Mouse (Mus musculus) stomach, postnatal 0 days (tissue): ENCODE data around the gene Lrch2. TPM values are rescaled to one million over a fixed set of nuclear protein-coding genes. Genes with fewer than 3 reads are reported as not detected.

Experiments
- ATAC-seq: fragments of 200-750 bp; cut with Nextera tagmentation; 2 replicates; pipeline ENCODE4 v1.8.0; 2017; ENCODE audit not compliant: low FRiP score, low TSS enrichment
- DNase-seq: peaks from one replicate; pipeline ENCODE4 v3.0.0-alpha.2; 2016; ENCODE audit warnings: low spot score
- H3K27ac ChIP-seq: fragments of 300-500 bp; sonication (generic); replicated peaks from 2 replicates; pipeline ENCODE4 v1.5.1; 2014; ENCODE audit warnings: mild to moderate bottlenecking, control low read depth
- H3K27me3 ChIP-seq: fragments of 300-500 bp; sonication (generic); 2 replicates; pipeline ENCODE4 v1.6.1; 2014; ENCODE audit warnings: low read length; ENCODE audit not compliant: control insufficient read depth, insufficient read depth
- H3K36me3 ChIP-seq: fragments of 300-500 bp; sonication (generic); 2 replicates; pipeline ENCODE4 v1.6.1; 2014; ENCODE audit warnings: low read length, mixed read lengths; ENCODE audit not compliant: control insufficient read depth, insufficient read depth
- H3K4me1 ChIP-seq: fragments of 300-500 bp; sonication (generic); replicated peaks from 2 replicates; pipeline ENCODE4 v1.6.1; 2014; ENCODE audit warnings: antibody characterized with exemption; ENCODE audit not compliant: control insufficient read depth, insufficient read depth
- H3K4me2 ChIP-seq: fragments of 300-500 bp; sonication (generic); replicated peaks from 2 replicates; pipeline ENCODE4 v1.6.1; 2014; ENCODE audit warnings: low read depth, mild to moderate bottlenecking, control low read depth, moderate library complexity
- H3K4me3 ChIP-seq: fragments of 300-500 bp; sonication (generic); 2 replicates; pipeline ENCODE4 v1.5.1; 2014; ENCODE audit warnings: low read depth, low read length, control low read depth
- H3K9ac ChIP-seq: fragments of 300-500 bp; sonication (generic); 2 replicates; pipeline ENCODE4 v1.6.1; 2014; ENCODE audit warnings: mild to moderate bottlenecking, low read length, control low read depth, mixed read lengths
- H3K9me3 ChIP-seq: fragments of 300-500 bp; sonication (generic); 2 replicates; pipeline ENCODE4 v1.6.1; 2016; ENCODE audit warnings: low read length; ENCODE audit not compliant: control insufficient read depth
- CTCF ChIP-seq: IDR thresholded peaks from 2 replicates; pipeline ENCODE4 v1.5.1; 2016; ENCODE audit warnings: antibody characterized with exemption, low read depth, mild to moderate bottlenecking, moderate library complexity
- EP300 ChIP-seq: optimal IDR thresholded peaks from 2 replicates; pipeline ENCODE3; 2016; ENCODE audit warnings: antibody characterized with exemption
- WGBS: fragments of 180-500 bp; shearing (Covaris S2); extraction: QIAGEN DNeasy Blood & Tissue Kit; methylation state at CpG from one replicate; pipeline ENCODE4 v1.1.7; 2014; 5-methylcytosine and 5-hydroxymethylcytosine counted together
- polyA plus RNA-seq: library from polyadenylated mRNA; unstranded; fragments of >200 nt; fragmentation: Nextera tagmentation; extraction: Ambion mirVana; gene quantifications from 2 replicates; pipeline ENCODE4 v1.2.1, GENCODE M21; 2015

The Lrch2 gene
- polyA plus RNA-seq, 1 experiment from 2014 or later, result 2.0 TPM

DNA sequence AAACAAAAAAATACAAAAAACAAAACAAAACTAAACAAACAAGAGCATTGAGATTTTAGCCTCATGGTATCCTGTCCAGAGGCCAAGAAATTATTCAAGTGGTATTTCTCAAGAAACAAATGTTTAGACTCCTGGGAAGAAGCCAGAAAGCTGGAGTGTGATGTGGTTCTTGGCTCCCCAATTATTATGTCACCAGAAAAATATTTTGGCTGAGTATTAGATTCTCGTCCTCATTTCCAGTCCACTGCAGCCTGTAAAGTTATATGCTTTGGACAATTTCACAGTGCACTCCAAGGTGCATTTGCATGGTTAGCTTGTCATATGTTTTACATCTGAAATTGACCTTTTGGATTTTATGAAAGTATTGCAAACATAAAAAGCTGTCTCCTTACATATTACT is 124.1 kb downstream of the Lrch2 start:
- Histone ChIP-seq H3K27me3 (no peaks in the 10 kb centered on the region), H3K36me3 (no peaks in the 10 kb centered on the region), H3K9me3 (no peaks in the 10 kb centered on the region), H3K9ac (no peak overlapping the region), H3K4me1 (no peaks in the 10 kb centered on the region), H3K27ac (no peak overlapping the region), H3K4me3 (no peak overlapping the region), H3K4me2 (no peak overlapping the region)
- 32% methylated on average over 1 of the region's 1 CpGs for WGBS
- ATAC-seq (no peak), DNase-seq (no peak)
- no peak for TF ChIP-seq CTCF
- TF ChIP-seq EP300, result no peak

DNA sequence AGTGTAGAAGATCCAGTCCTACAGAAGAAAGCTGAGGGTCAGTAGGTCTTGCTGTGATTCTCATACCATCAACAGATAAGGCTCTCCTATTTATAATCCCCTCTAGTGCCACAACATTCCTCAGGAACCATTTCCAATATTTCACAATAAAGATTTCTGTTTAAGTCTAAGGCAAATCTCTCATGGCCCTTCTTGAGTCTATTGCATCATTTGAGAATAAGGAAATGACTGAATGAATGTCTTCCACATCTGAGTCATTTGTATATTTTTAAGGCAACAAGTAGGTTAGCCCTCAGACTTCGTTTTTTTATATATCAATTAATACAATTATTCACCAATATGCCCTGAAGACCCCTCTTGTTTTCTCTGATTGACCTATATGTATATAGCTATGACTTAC is 124.8 kb downstream of the Lrch2 start, which contains the start of gene Il13ra2:
Gene Il13ra2 (minus strand): TSS at position 64 of the 400 bp plus-strand sequence.
- DNase-seq, result no peak
- 33% methylated on average over 1 of the region's 1 CpGs for WGBS

More for the DNA sequence above, 124.8 kb downstream of the Lrch2 start, which contains the start of gene Il13ra2:
- Histone ChIP-seq H3K9ac (no peak within 1 kb of the TSS), H3K9me3 (no peaks in the 10 kb centered on the region), H3K27ac (no peak within 1 kb of the TSS), H3K4me2 (no peak within 1 kb of the TSS), H3K4me1 (no peaks in the 10 kb centered on the region), H3K4me3 (no peak within 1 kb of the TSS), H3K27me3 (no peaks in the 10 kb centered on the region), H3K36me3 (no peaks in the 10 kb centered on the region)
- TF ChIP-seq EP300, result no peak
- no peak for TF ChIP-seq CTCF
- no peak for ATAC-seq

Other genes starting within 250 kb of the Lrch2 start
- gene Il13ra2, start 124.9 kb downstream of the Lrch2 start, polyA plus RNA-seq, result 0.15 and 0.29 TPM in 2 replicates
- gene Vmn1r239-ps, start 100.4 kb downstream of the Lrch2 start, polyA plus RNA-seq, result not detected in 2 replicates
- not detected in 2 replicates for gene Gm15128, start 211.9 kb upstream of the Lrch2 start, polyA plus RNA-seq